Mouse (Mus musculus): ENCODE measurements around the gene Lig3. TPM values are rescaled to one million over a fixed set of nuclear protein-coding genes. Genes with fewer than 3 reads are reported as not detected.

The Lig3 gene
- polyA plus RNA-seq, 1 experiment, result 14.7 TPM

DNA sequence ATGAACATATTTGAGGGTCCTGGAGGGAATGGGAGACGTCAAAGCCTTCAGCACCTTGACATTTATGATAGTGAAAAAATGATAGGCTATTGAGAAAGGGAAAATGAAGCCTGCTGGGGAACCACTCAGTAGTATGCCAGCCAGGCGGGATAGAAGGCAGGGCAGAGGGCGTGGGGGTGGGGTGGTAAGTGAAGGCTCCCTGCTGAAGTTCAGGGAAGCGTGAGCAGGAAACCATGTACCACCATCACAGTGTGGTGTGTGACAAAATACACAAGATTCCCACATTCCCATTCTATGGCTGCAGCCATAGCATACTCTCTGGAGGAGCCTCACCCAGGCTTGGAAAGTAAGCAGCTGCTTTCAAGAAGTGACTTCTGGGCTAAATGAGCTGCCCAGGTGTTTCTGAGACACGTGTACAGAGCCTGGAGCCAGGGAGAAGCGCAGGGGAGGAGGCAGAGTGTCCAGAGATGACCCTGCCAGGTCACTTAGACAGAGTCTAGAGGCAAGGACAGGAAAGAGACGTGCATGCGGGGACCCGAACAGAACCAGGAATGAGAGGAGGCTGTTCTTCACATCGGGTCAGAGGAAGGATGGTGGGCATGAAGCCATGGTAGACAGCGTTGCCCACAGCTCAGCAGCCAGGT lies 64.0 kb downstream of the Lig3 start:
- Histone ChIP-seq H3ac (ENCODE audit: control insufficient read depth, insufficient read length, low read depth) (no peak overlapping the region), H3K36me3 (ENCODE audit: control insufficient read depth, insufficient read depth) (no peaks in the 10 kb centered on the region), H3K79me3 (ENCODE audit: low read depth) (no peaks in the 10 kb centered on the region), H3K4me3 (ENCODE audit: insufficient read depth, poor library complexity, severe bottlenecking) (no peak overlapping the region), H3K79me2 (ENCODE audit: control insufficient read depth, insufficient read depth) (no peaks in the 10 kb centered on the region), H3K27me3 (ENCODE audit: control insufficient read depth, insufficient read depth, insufficient read length) (no peaks in the 10 kb centered on the region)
- TF ChIP-seq MYOD1 (IDR thresholded peaks at IDR 0.05; ENCODE audit: control insufficient read depth, insufficient read length, low read depth) (no peak), CTCF (IDR thresholded peaks at IDR 0.05; ENCODE audit: control insufficient read depth, insufficient read depth, insufficient read length) (no peak), MYOG (IDR thresholded peaks at IDR 0.05; ENCODE audit: control insufficient read depth, extremely low read depth, insufficient read length) (no peak), USF1 (IDR thresholded peaks at IDR 0.05; ENCODE audit: low read depth) (no peak), CEBPB (IDR thresholded peaks at IDR 0.05; ENCODE audit: low read depth) (no peak), FOSL1 (IDR thresholded peaks at IDR 0.05; ENCODE audit: insufficient read depth, low read length, poor library complexity, severe bottlenecking) (no peak), MAX (IDR thresholded peaks at IDR 0.05) (no peak)

DNA sequence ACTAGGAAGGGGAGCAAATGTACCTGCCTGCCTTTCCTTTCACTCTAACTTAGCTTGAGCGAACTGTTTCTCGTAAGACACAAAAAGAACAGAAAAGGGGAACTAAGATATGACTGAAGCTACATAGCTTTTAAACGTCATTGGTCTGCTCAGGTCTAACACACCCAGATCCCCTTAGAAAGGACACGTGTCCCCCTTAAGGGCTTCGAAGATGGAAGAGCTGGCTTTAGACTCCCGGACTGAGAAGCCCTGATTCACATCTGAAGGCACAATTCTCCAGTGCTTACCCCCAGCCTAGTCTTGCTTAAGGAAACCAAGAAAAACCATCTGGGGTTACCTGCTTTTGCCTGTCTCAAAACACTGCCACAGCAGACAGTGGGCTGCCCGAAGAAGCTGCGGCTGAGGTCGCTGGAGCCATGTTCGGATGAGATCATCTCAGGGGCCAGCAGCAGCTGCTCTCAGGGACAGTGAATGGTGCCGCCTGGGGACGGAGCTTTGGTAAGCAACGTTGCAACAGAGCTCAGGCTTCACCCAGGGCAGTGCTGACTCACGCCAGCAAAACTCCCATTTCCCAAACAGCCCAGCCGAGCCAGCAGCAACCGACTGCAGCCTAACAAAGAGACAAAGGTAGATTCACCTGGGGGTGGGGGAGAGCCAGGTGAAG lies 64.6 kb downstream of the Lig3 start:
- no peaks in the 10 kb centered on the region for H3K79me3 ChIP-seq (ENCODE audit: low read depth)
- no peaks in the 10 kb centered on the region for H3K79me2 ChIP-seq (ENCODE audit: control insufficient read depth, insufficient read depth)
- TF ChIP-seq CEBPB (IDR thresholded peaks at IDR 0.05; ENCODE audit: low read depth) (peak; percentile 74), MYOG (IDR thresholded peaks at IDR 0.05; ENCODE audit: control insufficient read depth, extremely low read depth, insufficient read length) (no peak), MYOD1 (IDR thresholded peaks at IDR 0.05; ENCODE audit: control insufficient read depth, insufficient read length, low read depth) (peak; percentile 80), USF1 (IDR thresholded peaks at IDR 0.05; ENCODE audit: low read depth) (no peak)
- peak overlapping the region; percentile 30 for H3ac ChIP-seq (ENCODE audit: control insufficient read depth, insufficient read length, low read depth)
- no peaks in the 10 kb centered on the region for H3K27me3 ChIP-seq (ENCODE audit: control insufficient read depth, insufficient read depth, insufficient read length)
- no peaks in the 10 kb centered on the region for H3K36me3 ChIP-seq (ENCODE audit: control insufficient read depth, insufficient read depth)
- no peak overlapping the region for H3K4me3 ChIP-seq (ENCODE audit: insufficient read depth, poor library complexity, severe bottlenecking)

DNA sequence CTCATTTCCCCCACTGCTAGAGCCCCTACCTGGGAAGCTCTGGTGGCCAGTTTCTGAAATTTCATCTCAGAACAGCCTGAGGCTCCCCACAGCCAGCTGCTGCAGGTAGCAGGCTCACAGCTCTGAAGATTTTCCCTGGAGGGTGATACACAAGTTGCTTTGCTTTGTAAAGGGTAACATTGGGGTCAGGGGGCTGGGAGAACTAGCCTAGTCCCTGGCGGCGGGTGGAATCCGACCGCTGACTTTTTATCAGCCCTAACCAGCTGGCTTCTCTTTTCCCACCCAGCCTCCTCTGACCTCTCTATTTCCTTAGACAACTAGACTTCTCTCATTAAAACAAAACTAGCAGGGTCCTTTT lies 65.2 kb downstream of the Lig3 start:
- no peak overlapping the region for H3K4me3 ChIP-seq (ENCODE audit: insufficient read depth, poor library complexity, severe bottlenecking)
- H3ac ChIP-seq (ENCODE audit: control insufficient read depth, insufficient read length, low read depth), result peak overlapping the region; percentile 30

DNA sequence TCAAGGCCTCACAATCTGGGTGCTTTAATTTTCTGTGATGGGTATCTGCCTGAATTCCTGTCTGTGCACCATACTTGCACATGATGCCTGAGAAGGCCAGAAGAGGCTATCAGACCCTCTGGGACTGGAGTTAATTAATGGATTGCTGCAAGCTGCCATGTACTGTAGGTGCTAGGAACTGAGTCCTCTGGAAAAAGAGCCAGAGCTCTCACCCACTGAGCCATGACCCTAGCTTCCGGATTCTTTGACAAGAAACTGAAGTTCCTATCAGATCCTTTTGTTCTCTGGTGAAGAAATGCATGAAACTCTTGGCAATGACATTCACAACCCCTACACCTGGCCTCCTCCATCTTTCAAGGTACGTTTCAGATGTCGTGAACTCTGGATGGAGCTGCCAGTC lies 66.0 kb downstream of the Lig3 start:
- H3K4me3 ChIP-seq (ENCODE audit: insufficient read depth, poor library complexity, severe bottlenecking), result no peak overlapping the region
- TF ChIP-seq FOSL1 (IDR thresholded peaks at IDR 0.05; ENCODE audit: insufficient read depth, low read length, poor library complexity, severe bottlenecking) (no peak), MYOG (IDR thresholded peaks at IDR 0.05; ENCODE audit: control insufficient read depth, extremely low read depth, insufficient read length) (no peak), CEBPB (IDR thresholded peaks at IDR 0.05; ENCODE audit: low read depth) (no peak), USF1 (IDR thresholded peaks at IDR 0.05; ENCODE audit: low read depth) (no peak), MAX (IDR thresholded peaks at IDR 0.05) (no peak), MYOD1 (IDR thresholded peaks at IDR 0.05; ENCODE audit: control insufficient read depth, insufficient read length, low read depth) (no peak), CTCF (IDR thresholded peaks at IDR 0.05; ENCODE audit: control insufficient read depth, insufficient read depth, insufficient read length) (no peak)
- no peaks in the 10 kb centered on the region for H3K79me3 ChIP-seq (ENCODE audit: low read depth)
- H3K27me3 ChIP-seq (ENCODE audit: control insufficient read depth, insufficient read depth, insufficient read length), result no peaks in the 10 kb centered on the region
- H3ac ChIP-seq (ENCODE audit: control insufficient read depth, insufficient read length, low read depth), result no peak overlapping the region
- no peaks in the 10 kb centered on the region for H3K79me2 ChIP-seq (ENCODE audit: control insufficient read depth, insufficient read depth)
- no peaks in the 10 kb centered on the region for H3K36me3 ChIP-seq (ENCODE audit: control insufficient read depth, insufficient read depth)

More for the DNA sequence above, 65.2 kb downstream of the Lig3 start:
- Histone ChIP-seq H3K36me3 (ENCODE audit: control insufficient read depth, insufficient read depth) (no peaks in the 10 kb centered on the region), H3K27me3 (ENCODE audit: control insufficient read depth, insufficient read depth, insufficient read length) (no peaks in the 10 kb centered on the region), H3K79me3 (ENCODE audit: low read depth) (no peaks in the 10 kb centered on the region), H3K79me2 (ENCODE audit: control insufficient read depth, insufficient read depth) (no peaks in the 10 kb centered on the region)
- TF ChIP-seq USF1 (IDR thresholded peaks at IDR 0.05; ENCODE audit: low read depth), result no peak
- no peak for TF ChIP-seq CEBPB (IDR thresholded peaks at IDR 0.05; ENCODE audit: low read depth)

DNA sequence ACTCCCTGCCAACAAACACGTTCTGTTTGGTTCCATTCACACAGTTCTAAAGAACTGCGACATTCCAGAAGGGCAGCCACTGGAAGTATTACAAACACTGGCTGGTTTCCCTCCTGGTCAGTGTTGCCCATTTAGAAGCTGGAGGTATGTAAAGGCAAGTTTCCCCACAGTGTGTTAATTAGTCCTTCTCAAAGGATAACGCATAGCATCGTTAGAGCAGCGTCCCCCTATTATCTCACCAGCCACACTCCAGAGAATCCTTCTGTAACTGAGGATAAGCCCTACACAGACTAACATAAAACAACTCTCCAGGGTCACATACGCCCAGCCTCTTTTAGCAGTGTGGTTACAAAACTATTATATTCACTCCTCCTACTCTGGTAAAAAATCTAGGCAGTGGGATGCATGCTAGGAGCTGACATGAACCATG lies 66.7 kb downstream of the Lig3 start:
- no peak overlapping the region for H3K4me3 ChIP-seq (ENCODE audit: insufficient read depth, poor library complexity, severe bottlenecking)
- no peaks in the 10 kb centered on the region for H3K79me2 ChIP-seq (ENCODE audit: control insufficient read depth, insufficient read depth)
- no peaks in the 10 kb centered on the region for H3K79me3 ChIP-seq (ENCODE audit: low read depth)
- H3ac ChIP-seq (ENCODE audit: control insufficient read depth, insufficient read length, low read depth), result no peak overlapping the region
- H3K27me3 ChIP-seq (ENCODE audit: control insufficient read depth, insufficient read depth, insufficient read length), result no peaks in the 10 kb centered on the region
- H3K36me3 ChIP-seq (ENCODE audit: control insufficient read depth, insufficient read depth), result no peaks in the 10 kb centered on the region
- TF ChIP-seq USF1 (IDR thresholded peaks at IDR 0.05; ENCODE audit: low read depth), result no peak

DNA sequence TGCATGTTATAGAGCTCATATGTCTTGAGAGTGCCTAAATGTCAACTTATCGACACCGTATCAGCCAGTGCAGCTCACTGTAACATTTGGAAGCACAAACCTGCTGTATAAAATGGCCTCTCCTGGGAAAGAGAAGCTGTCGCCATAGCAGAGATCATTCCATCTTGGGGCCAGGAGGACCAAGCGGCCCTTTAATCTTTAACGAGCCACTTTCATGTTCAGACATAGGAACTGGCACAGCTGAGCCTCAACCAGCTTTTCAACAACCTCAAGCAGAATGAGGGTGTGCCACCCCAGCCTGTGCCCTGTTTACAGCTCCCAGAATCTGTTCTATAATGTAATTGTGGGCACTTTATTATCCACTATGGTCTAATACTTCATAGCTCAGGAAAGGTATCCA lies 69.4 kb downstream of the Lig3 start:
- Histone ChIP-seq H3K79me3 (ENCODE audit: low read depth) (no peaks in the 10 kb centered on the region), H3K27me3 (ENCODE audit: control insufficient read depth, insufficient read depth, insufficient read length) (no peaks in the 10 kb centered on the region), H3K4me3 (ENCODE audit: insufficient read depth, poor library complexity, severe bottlenecking) (no peak overlapping the region), H3K79me2 (ENCODE audit: control insufficient read depth, insufficient read depth) (no peaks in the 10 kb centered on the region), H3K36me3 (ENCODE audit: control insufficient read depth, insufficient read depth) (no peaks in the 10 kb centered on the region), H3ac (ENCODE audit: control insufficient read depth, insufficient read length, low read depth) (no peak overlapping the region)
- TF ChIP-seq CEBPB (IDR thresholded peaks at IDR 0.05; ENCODE audit: low read depth) (no peak), USF1 (IDR thresholded peaks at IDR 0.05; ENCODE audit: low read depth) (no peak), CTCF (IDR thresholded peaks at IDR 0.05; ENCODE audit: control insufficient read depth, insufficient read depth, insufficient read length) (no peak), MYOD1 (IDR thresholded peaks at IDR 0.05; ENCODE audit: control insufficient read depth, insufficient read length, low read depth) (no peak), FOSL1 (IDR thresholded peaks at IDR 0.05; ENCODE audit: insufficient read depth, low read length, poor library complexity, severe bottlenecking) (no peak), MYOG (IDR thresholded peaks at IDR 0.05; ENCODE audit: control insufficient read depth, extremely low read depth, insufficient read length) (no peak), MAX (IDR thresholded peaks at IDR 0.05) (no peak)
